Mouse (Mus musculus) forebrain, embryonic 11.5 days (tissue): Measurements from ENCODE around the gene Psme2. TPM values are rescaled to one million over a fixed set of nuclear protein-coding genes. Genes with fewer than 3 reads are reported as not detected.

ENCODE experiments used
- ATAC-seq: fragments of 200-750 bp; cut with Nextera tagmentation; replicated peaks from 2 replicates; pipeline ENCODE4 v1.8.0; 2017; ENCODE audit warnings: moderate TSS enrichment; ENCODE audit not compliant: low FRiP score
- DNase-seq: peaks from one replicate; pipeline ENCODE4 v3.0.0-alpha.2; 2017; ENCODE audit warnings: low spot score
- H3K27ac ChIP-seq: fragments of 300-500 bp; sonication (generic); 2 replicates; pipeline ENCODE4 v1.5.1; 2014; ENCODE audit warnings: low read depth, low read length
- H3K27me3 ChIP-seq: fragments of 300-500 bp; sonication (generic); 2 replicates; pipeline ENCODE4 v1.6.1; 2014; ENCODE audit warnings: mild to moderate bottlenecking, low read length, mixed read lengths; ENCODE audit not compliant: control insufficient read depth, insufficient read depth
- H3K36me3 ChIP-seq: fragments of 300-500 bp; sonication (generic); 2 replicates; pipeline ENCODE4 v1.6.1; 2014; ENCODE audit warnings: mild to moderate bottlenecking, low read length, moderate library complexity, mixed read lengths; ENCODE audit not compliant: control insufficient read depth, insufficient read depth
- H3K4me1 ChIP-seq: fragments of 300-500 bp; sonication (generic); replicated peaks from 2 replicates; pipeline ENCODE4 v1.6.1; 2014; ENCODE audit warnings: low read length, mixed read lengths; ENCODE audit not compliant: control insufficient read depth, insufficient read depth
- H3K4me2 ChIP-seq: fragments of 300-500 bp; sonication (generic); 2 replicates; pipeline ENCODE4 v1.6.1; 2014; ENCODE audit warnings: low read depth, mild to moderate bottlenecking, low read length, moderate library complexity, mixed read lengths; ENCODE audit not compliant: severe bottlenecking
- H3K4me3 ChIP-seq: fragments of 300-500 bp; sonication (generic); 2 replicates; pipeline ENCODE4 v1.5.1; 2014; ENCODE audit warnings: low read depth, low read length
- H3K9ac ChIP-seq: fragments of 300-500 bp; sonication (generic); 2 replicates; pipeline ENCODE4 v1.6.1; 2014; ENCODE audit warnings: low read length
- H3K9me3 ChIP-seq: fragments of 300-500 bp; sonication (generic); 2 replicates; pipeline ENCODE4 v1.6.1; 2016; ENCODE audit warnings: low read length, mixed read lengths; ENCODE audit not compliant: control insufficient read depth
- WGBS: fragments of 180-500 bp; shearing (Covaris S2); extraction: QIAGEN DNeasy Blood & Tissue Kit; methylation state at CpG from one replicate; pipeline ENCODE4 v1.1.7; 2014; 5-methylcytosine and 5-hydroxymethylcytosine counted together
- polyA plus RNA-seq: library from polyadenylated mRNA; unstranded; fragments of >200 nt; fragmentation: Nextera tagmentation; extraction: Ambion mirVana; gene quantifications from 2 replicates; pipeline ENCODE4 v1.2.1, GENCODE M21; 2014

The Psme2 gene
- polyA plus RNA-seq, 1 experiment from 2014 or later, result 187 TPM

DNA sequence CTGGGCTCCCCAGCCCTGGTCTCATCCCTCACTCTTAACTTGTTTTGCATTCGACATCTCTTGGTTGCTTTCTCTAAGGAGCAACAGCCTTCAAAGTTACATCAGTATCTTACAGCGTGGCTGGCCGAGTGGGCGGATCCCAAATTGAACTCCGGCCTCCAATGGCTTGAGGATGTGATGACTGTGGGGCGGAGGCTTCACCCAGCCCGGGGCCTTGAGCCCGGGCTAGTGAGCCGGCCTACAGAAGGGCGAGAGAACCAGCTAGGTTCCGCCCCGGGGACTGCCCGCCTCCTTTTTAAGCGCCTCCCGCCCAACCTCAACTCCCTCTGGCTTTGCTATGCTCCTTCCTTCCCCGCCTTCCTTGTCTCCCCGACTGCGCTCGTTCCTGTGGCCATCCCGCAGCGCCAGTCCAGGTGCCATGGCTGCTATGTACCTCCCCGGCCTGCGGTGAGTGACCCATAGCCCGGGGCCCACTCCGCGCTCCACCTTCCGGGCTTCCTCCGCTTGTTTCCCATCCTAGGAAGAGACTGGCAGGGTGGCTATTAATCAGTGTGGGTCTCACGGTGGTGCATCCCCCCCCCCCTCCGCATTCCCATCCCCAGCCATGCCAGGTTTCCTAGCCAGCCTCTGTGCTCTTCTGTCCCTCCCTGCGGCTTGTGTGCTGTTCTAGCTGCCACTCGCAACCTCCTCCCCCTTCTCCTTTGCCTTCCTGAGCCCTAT, 50.7 kb downstream of the Psme2 start, which contains the start of gene Pck2:
Gene Pck2 (plus strand): TSS at position 200 of the 720 bp plus-strand sequence.
- peak within 1 kb of the TSS; percentile 83 for H3K4me2 ChIP-seq
- peak within 1 kb of the TSS; percentile 77 for H3K9ac ChIP-seq
- H3K4me3 ChIP-seq, result peak within 1 kb of the TSS; percentile 54
- H3K27me3 ChIP-seq, result no peaks in the 10 kb centered on the region
- ATAC-seq (peak; percentile 86), DNase-seq (peak; percentile 87)
- under 1% methylated on average over 32 of the region's 32 CpGs for WGBS
- H3K36me3 ChIP-seq, result no peaks in the 10 kb centered on the region
- peak within 1 kb of the TSS; percentile 72 for H3K27ac ChIP-seq
- H3K9me3 ChIP-seq, result no peaks in the 10 kb centered on the region
- H3K4me1 ChIP-seq, result peaks cover 8% of the 10 kb centered on the region; the same call in 1 of the 2 replicates

Other genes starting within 250 kb of the Psme2 start
- gene Dhrs4, start 112.4 kb downstream of the Psme2 start, polyA plus RNA-seq, result 30.2 and 36.5 TPM in 2 replicates
- gene Carmil3, start 100.5 kb downstream of the Psme2 start, polyA plus RNA-seq, result 13.3 and 14.6 TPM in 2 replicates
- gene Cpne6, start 80.7 kb downstream of the Psme2 start, polyA plus RNA-seq, result 0.21 and 0.28 TPM in 2 replicates
- gene Nrl, start 66.1 kb downstream of the Psme2 start, polyA plus RNA-seq, result not detected in 2 replicates
- gene Pck2, start 50.8 kb downstream of the Psme2 start, polyA plus RNA-seq, result 16.2 and 17.8 TPM in 2 replicates
- gene Dcaf11, start 31.1 kb downstream of the Psme2 start, polyA plus RNA-seq, result 74.2 and 74.6 TPM in 2 replicates
- gene A730061H03Rik, start 30.7 kb downstream of the Psme2 start, polyA plus RNA-seq, result 0.71 TPM in 1 of 2 replicates, not detected in the other
- gene Fitm1, start 15.5 kb downstream of the Psme2 start, polyA plus RNA-seq, result not detected in 2 replicates
- 100 and 105 TPM in 2 replicates for gene Psme1, start 13.0 kb downstream of the Psme2 start, polyA plus RNA-seq
- gene Emc9, start 5.8 kb downstream of the Psme2 start, polyA plus RNA-seq, result 3.4 and 4.7 TPM in 2 replicates
- gene Rnf31, start 595 bp upstream of the Psme2 start, polyA plus RNA-seq, result 13.7 and 18.1 TPM in 2 replicates
- gene Irf9, start 12.5 kb upstream of the Psme2 start, polyA plus RNA-seq, result 6.5 and 8.6 TPM in 2 replicates
- gene Rec8, start 26.9 kb upstream of the Psme2 start, polyA plus RNA-seq, result 4.8 and 5.5 TPM in 2 replicates
- gene Ipo4, start 44.8 kb upstream of the Psme2 start, polyA plus RNA-seq, result 77.2 and 104 TPM in 2 replicates
- 3.4 and 4.0 TPM in 2 replicates for gene Gm49378, start 46.8 kb upstream of the Psme2 start, polyA plus RNA-seq
- 77.1 and 78.4 TPM in 2 replicates for gene Tm9sf1, start 52.7 kb upstream of the Psme2 start, polyA plus RNA-seq
- 0.76 and 0.99 TPM in 2 replicates for gene Tssk4, start 59.1 kb upstream of the Psme2 start, polyA plus RNA-seq
- 61.9 and 62.3 TPM in 2 replicates for gene Mdp1, start 69.4 kb upstream of the Psme2 start, polyA plus RNA-seq
- 59.7 and 62.5 TPM in 2 replicates for gene Gmpr2, start 80.8 kb upstream of the Psme2 start, polyA plus RNA-seq
- gene Nedd8, start 81.0 kb upstream of the Psme2 start, polyA plus RNA-seq, result 583 and 616 TPM in 2 replicates
- gene Tinf2, start 90.7 kb upstream of the Psme2 start, polyA plus RNA-seq, result 73.8 and 74.8 TPM in 2 replicates
- gene Tgm1, start 122.8 kb upstream of the Psme2 start, polyA plus RNA-seq, result 0.21 and 1.4 TPM in 2 replicates
- gene Rabggta, start 131.2 kb upstream of the Psme2 start, polyA plus RNA-seq, result 23.4 and 27.1 TPM in 2 replicates
- gene Dhrs1, start 154.6 kb upstream of the Psme2 start, polyA plus RNA-seq, result 63.6 and 76.7 TPM in 2 replicates
- 54.2 and 57.4 TPM in 2 replicates for gene Nop9, start 154.6 kb upstream of the Psme2 start, polyA plus RNA-seq
- gene Cideb, start 167.3 kb upstream of the Psme2 start, polyA plus RNA-seq, result not detected in 2 replicates
- 0.32 and 0.43 TPM in 2 replicates for gene Ltb4r2, start 170.3 kb upstream of the Psme2 start, polyA plus RNA-seq
- gene Ltb4r1, start 174.8 kb upstream of the Psme2 start, polyA plus RNA-seq, result 0.45 TPM in 1 of 2 replicates, not detected in the other
- gene Adcy4, start 193.0 kb upstream of the Psme2 start, polyA plus RNA-seq, result 6.1 and 7.2 TPM in 2 replicates
- 6.6 and 9.7 TPM in 2 replicates for gene Ripk3, start 197.8 kb upstream of the Psme2 start, polyA plus RNA-seq
- 30.8 and 32.7 TPM in 2 replicates for gene Nfatc4, start 232.0 kb upstream of the Psme2 start, polyA plus RNA-seq